Mouse (Mus musculus) heart, postnatal 0 days (tissue): ENCODE data around the gene Kidins220. TPM values are rescaled to one million over a fixed set of nuclear protein-coding genes. Genes with fewer than 3 reads are reported as not detected.

Experiments used
- ATAC-seq: fragments of 200-750 bp; cut with Nextera tagmentation; 2 replicates; pipeline ENCODE4 v1.8.0; 2017; ENCODE audit warnings: low read depth, moderate number of reproducible peaks, moderate library complexity; ENCODE audit not compliant: insufficient read depth
- DNase-seq: peaks from one replicate; pipeline ENCODE4 v3.0.0-alpha.2; 2016; ENCODE audit warnings: low spot score
- H3K27ac ChIP-seq: fragments of 300-500 bp; sonication (generic); 2 replicates; pipeline ENCODE4 v1.5.1; 2014; ENCODE audit warnings: low read depth, mild to moderate bottlenecking
- H3K27me3 ChIP-seq: fragments of 300-500 bp; sonication (generic); 2 replicates; pipeline ENCODE4 v1.6.1; 2014; ENCODE audit warnings: low read length, mixed read lengths; ENCODE audit not compliant: control insufficient read depth, insufficient read depth
- H3K36me3 ChIP-seq: fragments of 300-500 bp; sonication (generic); replicated peaks from 2 replicates; pipeline ENCODE4 v1.6.1; 2014; ENCODE audit warnings: low read length, mixed read lengths; ENCODE audit not compliant: control insufficient read depth, insufficient read depth
- H3K4me1 ChIP-seq: fragments of 300-500 bp; sonication (generic); 2 replicates; pipeline ENCODE4 v1.6.1; 2014; ENCODE audit warnings: antibody characterized with exemption; ENCODE audit not compliant: control insufficient read depth, insufficient read depth
- H3K4me2 ChIP-seq: fragments of 300-500 bp; sonication (generic); 2 replicates; pipeline ENCODE4 v1.6.1; 2014; ENCODE audit warnings: low read depth, mild to moderate bottlenecking, low read length, moderate library complexity
- H3K4me3 ChIP-seq: fragments of 300-500 bp; sonication (generic); 2 replicates; pipeline ENCODE4 v1.5.1; 2014; ENCODE audit warnings: low read depth, low read length
- H3K9ac ChIP-seq: fragments of 300-500 bp; sonication (generic); replicated peaks from 2 replicates; pipeline ENCODE4 v1.6.1; 2014; ENCODE audit warnings: low read depth, low read length, mixed read lengths
- H3K9me3 ChIP-seq: fragments of 300-500 bp; sonication (generic); replicated peaks from 2 replicates; pipeline ENCODE4 v1.6.1; 2016; ENCODE audit warnings: low read length; ENCODE audit not compliant: control insufficient read depth
- CTCF ChIP-seq: IDR thresholded peaks from 2 replicates; pipeline ENCODE4 v1.5.1; 2016; ENCODE audit warnings: antibody characterized with exemption, control low read depth, low read depth
- EP300 ChIP-seq: IDR thresholded peaks from 2 replicates; pipeline ENCODE4 v1.6.1; 2016; ENCODE audit warnings: antibody characterized with exemption, low read depth
- WGBS: fragments of 180-500 bp; shearing (Covaris S2); extraction: QIAGEN DNeasy Blood & Tissue Kit; methylation state at CpG from one replicate; pipeline ENCODE4 v1.1.7; 2014; 5-methylcytosine and 5-hydroxymethylcytosine counted together
- polyA plus RNA-seq: library from polyadenylated mRNA; unstranded; fragments of >200 nt; fragmentation: Nextera tagmentation; extraction: Ambion mirVana; gene quantifications from 2 replicates; pipeline ENCODE4 v1.2.1, GENCODE M21; 2015
- total RNA-seq: library from RNA; depleted of rRNA; stranded (reverse); fragments of >200 nt; gene quantifications from 2 replicates; pipeline ENCODE4 v1.2.3, GENCODE M21; 2014; ENCODE audit warnings: low replicate concordance

Kidins220 gene
- total and polyA plus RNA-seq, 2 experiments from 2014 or later, result 24.6 to 64.3 TPM

GRCm38 (mm10) chr12:24962362-24962967 lies 12.3 kb upstream of the Kidins220 start:
- 82% methylated on average over 11 of the region's 11 CpGs for WGBS
- DNase-seq (no peak), ATAC-seq (no peak)
- Histone ChIP-seq H3K4me2 (no peak overlapping the region), H3K27me3 (no peaks in the 10 kb centered on the region), H3K4me1 (peaks cover 4% of the 10 kb centered on the region), H3K9me3 (no peaks in the 10 kb centered on the region), H3K9ac (no peak overlapping the region), H3K36me3 (no peaks in the 10 kb centered on the region; the same call in 1 of the 2 replicates), H3K4me3 (no peak overlapping the region), H3K27ac (no peak overlapping the region)
- TF ChIP-seq EP300 (no peak), CTCF (no peak)

- peak; percentile 47 for ATAC-seq
- Histone ChIP-seq H3K9me3 (no peaks in the 10 kb centered on the region), H3K4me3 (peak overlapping the region; percentile 25), H3K9ac (peak overlapping the region; percentile 26; the same call in 1 of the 2 replicates), H3K4me1 (peaks cover 4% of the 10 kb centered on the region), H3K4me2 (peak overlapping the region; percentile 55), H3K27ac (peak overlapping the region; percentile 58), H3K27me3 (no peaks in the 10 kb centered on the region), H3K36me3 (no peaks in the 10 kb centered on the region; the same call in 1 of the 2 replicates)
- WGBS, result 34% methylated on average over 13 of the region's 13 CpGs
- no peak for TF ChIP-seq CTCF
- TF ChIP-seq EP300, result no peak
- DNase-seq, result peak; percentile 29
Measured at GRCm38 (mm10) chr12:24963393-24964022, 11.2 kb upstream of the Kidins220 start.

GRCm38 (mm10) chr12:24965406-24965805 lies 9.3 kb upstream of the Kidins220 start:
- Histone ChIP-seq H3K27ac (no peak overlapping the region), H3K9ac (no peak overlapping the region), H3K4me1 (peaks cover 4% of the 10 kb centered on the region), H3K9me3 (no peaks in the 10 kb centered on the region), H3K36me3 (no peaks in the 10 kb centered on the region), H3K27me3 (no peaks in the 10 kb centered on the region), H3K4me3 (no peak overlapping the region), H3K4me2 (no peak overlapping the region)
- WGBS, result 84% methylated on average over 6 of the region's 6 CpGs
- no peak for DNase-seq
- TF ChIP-seq EP300 (no peak), CTCF (no peak)
- ATAC-seq, result no peak

GRCm38 (mm10) chr12:24966046-24966445 lies 8.7 kb upstream of the Kidins220 start:
- Histone ChIP-seq H3K9ac (no peak overlapping the region), H3K4me1 (peaks cover 4% of the 10 kb centered on the region), H3K36me3 (no peaks in the 10 kb centered on the region), H3K9me3 (no peaks in the 10 kb centered on the region), H3K4me2 (no peak overlapping the region), H3K27ac (no peak overlapping the region), H3K4me3 (no peak overlapping the region), H3K27me3 (no peaks in the 10 kb centered on the region)
- no peak for DNase-seq
- no peak for ATAC-seq
- 90% methylated on average over 2 of the region's 2 CpGs for WGBS
- TF ChIP-seq CTCF (no peak), EP300 (no peak)

GRCm38 (mm10) chr12:24971490-24972200 lies 3.1 kb upstream of the Kidins220 start:
- Histone ChIP-seq H3K9ac (no peak overlapping the region), H3K27ac (no peak overlapping the region), H3K4me3 (no peak overlapping the region), H3K36me3 (no peaks in the 10 kb centered on the region), H3K27me3 (no peaks in the 10 kb centered on the region), H3K4me1 (peaks cover 18% of the 10 kb centered on the region), H3K4me2 (no peak overlapping the region), H3K9me3 (no peaks in the 10 kb centered on the region)
- TF ChIP-seq CTCF (no peak), EP300 (no peak)
- WGBS, result 77% methylated on average over 5 of the region's 5 CpGs
- ATAC-seq (no peak), DNase-seq (no peak)
